ENCODE assay signal across 9 mouse cellular contexts in the genomic region with DNA sequence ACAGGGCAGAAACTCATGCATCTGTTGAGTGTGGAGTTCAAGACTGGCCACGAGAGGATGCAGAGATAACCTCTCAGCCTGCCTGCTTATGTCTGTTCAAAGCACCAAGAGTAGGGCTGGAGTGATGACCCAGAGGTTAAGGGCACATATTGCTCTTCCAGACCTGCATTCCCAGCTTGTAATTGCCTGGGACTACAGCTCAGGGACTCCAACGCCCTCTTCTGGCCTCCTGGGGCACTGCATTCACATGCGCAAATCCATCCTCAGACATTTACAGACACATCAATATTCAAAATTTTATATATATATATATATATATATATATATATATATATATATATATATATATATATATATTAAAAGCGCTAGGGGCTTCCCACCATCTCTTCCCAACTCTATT.
A peak's percentile ranks its signal among the peaks of the same experiment; 100 is the strongest.
DNase-seq lines count a peak whose midpoint lies in the region; ATAC-seq and TF ChIP-seq lines count a peak whose summit lies in the region.
"Had no signal": no experiment of that assay in that cellular context is flagged by ENCODE, and none has a peak within 500 bp of the region (broad histone marks: within the 10 kb centered on the region; RNA-seq: fewer than 3 reads in every experiment).

No protein-coding gene starts in this region.

- ATAC-seq in heart, embryonic 13.5 days (ENCODE audit: extremely low read depth, insufficient number of reproducible peaks, low FRiP score, low TSS enrichment) = no peak
- no peak for ATAC-seq in lung, postnatal 0 days
- ATAC-seq in stomach, embryonic 16.5 days (ENCODE audit: insufficient read depth, low FRiP score) = no peak
- ATAC-seq: Patski had no signal

- TF ChIP-seq CTCF in lung, postnatal 0 days (IDR thresholded peaks at IDR 0.05) = peak; percentile 50

- peak overlapping the region; percentile 83 for H3K27ac ChIP-seq in heart, embryonic 13.5 days (replicated peaks)
- H3K27ac ChIP-seq in lung, postnatal 0 days (ENCODE audit: low read length) = no peak overlapping the region
- peak overlapping the region; percentile 42; the same call in 1 of the 2 replicates for H3K27ac ChIP-seq in stomach, embryonic 16.5 days (ENCODE audit: low read length)

- no peak for TF ChIP-seq EP300 in lung, postnatal 0 days (IDR thresholded peaks at IDR 0.05)

- peak overlapping the region; percentile 66 for H3K9ac ChIP-seq in heart, embryonic 13.5 days
- H3K9ac ChIP-seq in lung, postnatal 0 days (replicated peaks; ENCODE audit: low read depth) = no peak overlapping the region
- H3K9ac ChIP-seq in stomach, embryonic 16.5 days (ENCODE audit: low read length) = no peak overlapping the region

- DNase-seq in heart, postnatal 4 days = no peak
- no peak for DNase-seq in lung, postnatal 0 days (ENCODE audit: low spot score)
- no peak for DNase-seq in lung, postnatal 36 days
- peak; percentile 30 for DNase-seq in induced T-regulatory cell, adult 2 months (ENCODE audit: low read depth)
- no peak for DNase-seq in gastrocnemius, postnatal 36 days
- DNase-seq in layer of hippocampus, adult 9-10 months (ENCODE audit: low spot score) = no peak

- intact Hi-C loops in gastrocnemius, postnatal 36 days (cut with DNase I) = no loop called here

- H3K4me1 ChIP-seq in heart, embryonic 13.5 days = peaks cover 79% of the 10 kb centered on the region
- peaks cover 19% of the 10 kb centered on the region for H3K4me1 ChIP-seq in lung, postnatal 0 days (ENCODE audit: insufficient read depth, low read depth, low read length)
- peaks cover 66% of the 10 kb centered on the region for H3K4me1 ChIP-seq in stomach, embryonic 16.5 days (ENCODE audit: control insufficient read depth, insufficient read depth, low read length)

- H3K4me3 ChIP-seq in heart, embryonic 13.5 days = peak overlapping the region; percentile 21; the same call in 1 of the 2 replicates
- no peak overlapping the region for H3K4me3 ChIP-seq in lung, postnatal 0 days (ENCODE audit: low read depth, low read length)
- no peak overlapping the region for H3K4me3 ChIP-seq in stomach, embryonic 16.5 days (replicated peaks; ENCODE audit: low read length)

- no peaks in the 10 kb centered on the region for H3K9me3 ChIP-seq in heart, embryonic 13.5 days
- H3K9me3 ChIP-seq in lung, postnatal 0 days (ENCODE audit: low read length) = no peaks in the 10 kb centered on the region
- no peaks in the 10 kb centered on the region for H3K9me3 ChIP-seq in stomach, embryonic 16.5 days (replicated peaks; ENCODE audit: control insufficient read depth, low read length)

- peaks cover 54% of the 10 kb centered on the region for H3K27me3 ChIP-seq in heart, embryonic 13.5 days (replicated peaks)
- H3K27me3 ChIP-seq in lung, postnatal 0 days (replicated peaks; ENCODE audit: insufficient read depth, low read length) = no peaks in the 10 kb centered on the region
- no peaks in the 10 kb centered on the region for H3K27me3 ChIP-seq in stomach, embryonic 16.5 days (ENCODE audit: control insufficient read depth, insufficient read depth, low read length)

- peak overlapping the region; percentile 66 for H3K4me2 ChIP-seq in heart, embryonic 13.5 days
- no peak overlapping the region for H3K4me2 ChIP-seq in lung, postnatal 0 days (replicated peaks; ENCODE audit: low read depth, low read length)
- H3K4me2 ChIP-seq in stomach, embryonic 16.5 days (ENCODE audit: low read depth, low read length) = no peak overlapping the region

- H3K36me3 ChIP-seq in heart, embryonic 13.5 days = no peaks in the 10 kb centered on the region
- H3K36me3 ChIP-seq in lung, postnatal 0 days (ENCODE audit: insufficient read depth, low read length) = no peaks in the 10 kb centered on the region
- no peaks in the 10 kb centered on the region for H3K36me3 ChIP-seq in stomach, embryonic 16.5 days (ENCODE audit: control insufficient read depth, insufficient read depth, low read length)

- WGBS in heart, embryonic 13.5 days = 46% methylated on average over 4 of the region's 4 CpGs
- WGBS in lung, postnatal 0 days = 61% methylated on average over 4 of the region's 4 CpGs
- 43% methylated on average over 4 of the region's 4 CpGs for WGBS in stomach, embryonic 16.5 days
